ENCODE assay signal across 9 mouse cellular contexts in the genomic region with DNA sequence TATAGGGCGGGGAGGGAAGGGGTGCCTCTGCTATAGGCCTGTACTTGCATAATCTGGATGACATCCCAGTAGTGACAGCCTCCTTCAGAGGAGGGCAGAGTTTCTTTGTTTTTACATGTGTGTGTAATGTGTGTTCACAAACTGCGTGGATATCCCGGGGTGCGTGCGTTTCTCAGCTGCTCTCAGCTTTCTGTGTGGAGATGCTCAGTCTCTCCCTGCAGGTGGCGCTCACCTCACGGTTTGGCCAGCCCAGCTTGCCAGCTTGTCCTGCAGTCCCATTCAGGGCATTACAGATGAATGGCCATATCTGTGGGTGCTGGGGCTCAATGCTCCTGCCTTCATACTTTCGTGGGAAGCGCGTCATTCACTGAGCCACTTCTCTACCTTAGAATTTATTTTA. TPM values are rescaled to one million over a fixed set of nuclear protein-coding genes. Genes with fewer than 3 reads are reported as not detected.
DNase-seq lines count a peak whose midpoint lies in the region; ATAC-seq and TF ChIP-seq lines count a peak whose summit lies in the region.
"Had no signal": no experiment of that assay in that cellular context is flagged by ENCODE, and none has a peak within 500 bp of the region (broad histone marks: within the 10 kb centered on the region; RNA-seq: fewer than 3 reads in every experiment).

No protein-coding gene starts in this region.

- no peak; the same call in 1 of the 2 replicates for ATAC-seq in forebrain, embryonic 11.5 days (replicated peaks; ENCODE audit: low FRiP score)
- no peak; the same call in 1 of the 2 replicates for ATAC-seq in forebrain, embryonic 16.5 days
- ATAC-seq in stomach, postnatal 0 days (ENCODE audit: low FRiP score, low TSS enrichment), result peak; percentile 53; the same call in 1 of the 2 replicates
- ATAC-seq: Patski had no signal

- H3K9ac ChIP-seq in forebrain, embryonic 11.5 days (ENCODE audit: low read length), result no peak overlapping the region
- no peak overlapping the region for H3K9ac ChIP-seq in forebrain, embryonic 16.5 days (replicated peaks; ENCODE audit: low read depth, low read length)
- no peak overlapping the region for H3K9ac ChIP-seq in stomach, postnatal 0 days (ENCODE audit: low read length)

- intact Hi-C loops in heart, postnatal 10 days (cut with DNase I), result no loop called here

- H3K4me1 ChIP-seq in forebrain, embryonic 11.5 days (replicated peaks; ENCODE audit: control insufficient read depth, insufficient read depth, low read length), result 0 out of 2 replicates have a peak, but pooled peaks cover 7% of the 10 kb centered on the region
- peaks cover 9% of the 10 kb centered on the region for H3K4me1 ChIP-seq in forebrain, embryonic 16.5 days (replicated peaks; ENCODE audit: control insufficient read depth, insufficient read depth, low read length)
- no peaks in the 10 kb centered on the region for H3K4me1 ChIP-seq in stomach, postnatal 0 days (replicated peaks; ENCODE audit: control insufficient read depth, insufficient read depth)

- H3K4me2 ChIP-seq in forebrain, embryonic 11.5 days (ENCODE audit: low read depth, low read length, severe bottlenecking), result no peak overlapping the region
- no peak overlapping the region for H3K4me2 ChIP-seq in forebrain, embryonic 16.5 days (ENCODE audit: low read length)
- H3K4me2 ChIP-seq in stomach, postnatal 0 days (replicated peaks; ENCODE audit: low read depth), result no peak overlapping the region

- H3K36me3 ChIP-seq in forebrain, embryonic 11.5 days (ENCODE audit: control insufficient read depth, insufficient read depth, low read length), result 0 out of 2 replicates have a peak, but pooled peaks cover 2% of the 10 kb centered on the region
- H3K36me3 ChIP-seq in forebrain, embryonic 16.5 days (ENCODE audit: control insufficient read depth, insufficient read depth), result peaks cover 12% of the 10 kb centered on the region
- H3K36me3 ChIP-seq in stomach, postnatal 0 days (ENCODE audit: control insufficient read depth, insufficient read depth, low read length), result peaks cover 13% of the 10 kb centered on the region; the same call in 1 of the 2 replicates

- peak; percentile 76 for DNase-seq in forebrain, embryonic 11.5 days (ENCODE audit: low spot score)
- DNase-seq in right cerebral cortex, postnatal 10 days (ENCODE audit: low spot score in 2 of 2), result peak; percentile 65 to 79
- no peak for DNase-seq in right cerebral cortex, postnatal 36 days (ENCODE audit: low spot score in 2 of 2)
- DNase-seq in cerebellum, postnatal 14 days, result peak; percentile 68 to 83
- peak; percentile 47 to 71 for DNase-seq in heart, postnatal 10 days
- DNase-seq in lung, postnatal 14 days, result peak; percentile 63
- DNase-seq in stomach, postnatal 0 days (ENCODE audit: low spot score), result peak; percentile 50

- H3K27me3 ChIP-seq in forebrain, embryonic 11.5 days (ENCODE audit: control insufficient read depth, insufficient read depth, low read length), result no peaks in the 10 kb centered on the region
- no peaks in the 10 kb centered on the region for H3K27me3 ChIP-seq in forebrain, embryonic 16.5 days (replicated peaks; ENCODE audit: control insufficient read depth, insufficient read depth, low read length)
- H3K27me3 ChIP-seq in stomach, postnatal 0 days (ENCODE audit: control insufficient read depth, insufficient read depth, low read length), result no peaks in the 10 kb centered on the region
- H3K27me3 ChIP-seq: Patski had no signal

- TF ChIP-seq CTCF in stomach, postnatal 0 days (IDR thresholded peaks at IDR 0.05; ENCODE audit: low read depth), result peak; percentile 79

- no peak overlapping the region for H3K4me3 ChIP-seq in forebrain, embryonic 11.5 days (ENCODE audit: low read depth, low read length)
- no peak overlapping the region for H3K4me3 ChIP-seq in forebrain, embryonic 16.5 days (replicated peaks; ENCODE audit: low read length)
- H3K4me3 ChIP-seq in stomach, postnatal 0 days (ENCODE audit: low read depth, low read length), result no peak overlapping the region

- no peaks in the 10 kb centered on the region for H3K9me3 ChIP-seq in forebrain, embryonic 11.5 days (ENCODE audit: control insufficient read depth, low read length)
- no peaks in the 10 kb centered on the region for H3K9me3 ChIP-seq in forebrain, embryonic 16.5 days (ENCODE audit: control insufficient read depth, low read length)
- H3K9me3 ChIP-seq in stomach, postnatal 0 days (ENCODE audit: control insufficient read depth, low read length), result no peaks in the 10 kb centered on the region

- H3K27ac ChIP-seq in forebrain, embryonic 11.5 days (ENCODE audit: low read depth, low read length), result no peak overlapping the region
- H3K27ac ChIP-seq in forebrain, embryonic 16.5 days (ENCODE audit: low read length), result no peak overlapping the region
- no peak overlapping the region for H3K27ac ChIP-seq in stomach, postnatal 0 days (replicated peaks)

- TF ChIP-seq EP300 in stomach, postnatal 0 days (optimal IDR thresholded peaks at IDR 0.05), result no peak

- WGBS in forebrain, embryonic 11.5 days, result 78% methylated on average over 10 of the region's 10 CpGs
- 70% methylated on average over 10 of the region's 10 CpGs for WGBS in forebrain, embryonic 16.5 days
- 69% methylated on average over 10 of the region's 10 CpGs for WGBS in stomach, postnatal 0 days

RNA-seq across cellular contexts. Expression of gene Clstn1, which starts 42.1 kb away (rescaled TPM):
- 48.1 and 48.4 TPM in 2 replicates for polyA plus RNA-seq in forebrain, embryonic 11.5 days (2014; fragmentation: Nextera tagmentation; extraction: Ambion mirVana)
- polyA plus RNA-seq in forebrain, embryonic 16.5 days (2015; fragmentation: Nextera tagmentation; extraction: Ambion mirVana), result 65.3 and 81.8 TPM in 2 replicates
- total RNA-seq in heart, postnatal 10 days (2021), result 10 to 100 TPM; 84.3 to 88.1 TPM
- polyA plus RNA-seq in stomach, postnatal 0 days (2015; fragmentation: Nextera tagmentation; extraction: Ambion mirVana), result 28.6 and 30.5 TPM in 2 replicates

Comparison
In these comparisons a context has a peak if more than half of its experiments do, and no peak if none do; other contexts are left out.
1. DNase-seq: peak in forebrain, embryonic 11.5 days (single experiment), right cerebral cortex, postnatal 10 days (2 of 2), cerebellum, postnatal 14 days (2 of 2), heart, postnatal 10 days (2 of 2), lung, postnatal 14 days (single experiment) and stomach, postnatal 0 days (single experiment); none in right cerebral cortex, postnatal 36 days (0 of 2).